Mouse (Mus musculus): ENCODE results near the gene Eef1a2.

- TF ChIP-seq CTCF (IDR thresholded peaks at IDR 0.05; ENCODE audit: borderline replicate concordance, insufficient read depth, low read length): no peak
- TF ChIP-seq POLR2A (IDR thresholded peaks at IDR 0.05; ENCODE audit: low read depth, low read length): no peak
Measured at GRCm38 (mm10) chr2:181202886-181203285, 46.1 kb upstream of the Eef1a2 start.
